Mouse (Mus musculus): ENCODE measurements around the gene Ugt1a6a.

The Ugt1a6a gene

DNA sequence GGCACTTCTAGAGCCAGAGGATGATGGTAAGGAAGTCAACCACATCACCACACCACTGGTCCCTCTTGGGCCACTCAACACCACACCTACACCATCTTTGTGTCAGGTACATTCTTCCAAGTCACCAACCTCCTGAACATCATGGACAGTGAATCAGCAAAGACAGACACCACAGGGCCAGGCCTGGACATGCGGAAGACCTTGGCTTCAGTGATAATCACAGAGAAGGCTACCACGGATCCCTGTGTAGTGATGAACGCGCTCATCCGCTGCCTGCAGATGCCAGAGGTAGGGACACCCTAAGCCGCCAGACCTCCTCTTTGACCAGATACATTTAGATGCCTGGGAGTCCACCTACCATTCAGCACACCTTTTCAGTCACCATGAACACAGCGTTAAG lies 93.5 kb downstream of the Ugt1a6a start:
- peak; percentile 7 for DNase-seq (ENCODE audit: low spot score)

DNA sequence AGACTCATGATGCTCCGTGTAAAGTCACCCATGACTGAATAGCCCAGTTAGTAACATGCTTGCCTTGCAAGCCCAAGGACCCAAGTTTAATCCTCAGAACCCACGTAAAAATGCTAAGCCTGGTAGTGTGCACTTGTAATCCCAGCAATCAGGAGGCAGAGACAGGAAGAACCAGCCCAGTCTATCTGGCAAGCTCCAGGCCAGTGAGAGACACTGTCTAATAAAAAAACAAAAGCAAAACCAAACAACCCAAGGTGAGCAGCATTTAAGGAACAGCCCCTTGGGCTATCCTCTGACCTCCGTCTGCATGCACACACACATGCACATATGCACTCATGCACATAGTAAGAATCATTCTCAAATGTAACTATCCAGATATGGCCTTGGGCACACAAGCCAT lies 95.0 kb downstream of the Ugt1a6a start:
- no peak for DNase-seq (ENCODE audit: low spot score)

DNA sequence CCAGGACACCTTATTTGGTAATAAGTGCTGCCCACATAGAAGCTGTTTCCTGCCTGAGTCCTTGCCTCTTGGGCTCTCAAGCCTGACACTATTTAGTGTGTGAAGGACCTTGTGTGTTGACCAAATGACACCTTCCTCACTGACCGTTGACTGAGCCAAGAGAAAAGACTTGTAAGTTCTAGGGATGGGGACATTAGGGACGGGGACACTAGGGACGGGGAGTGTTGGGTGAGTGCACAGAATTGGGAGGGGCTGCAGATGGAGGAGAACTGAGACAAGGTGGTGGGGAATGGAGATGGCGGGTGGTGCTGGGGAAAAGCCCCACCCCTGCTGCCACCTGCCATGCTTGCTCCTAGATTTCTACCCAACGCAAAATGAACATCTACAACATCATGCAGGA lies 95.4 kb downstream of the Ugt1a6a start:
- peak; percentile 20 for DNase-seq (ENCODE audit: low spot score)

DNA sequence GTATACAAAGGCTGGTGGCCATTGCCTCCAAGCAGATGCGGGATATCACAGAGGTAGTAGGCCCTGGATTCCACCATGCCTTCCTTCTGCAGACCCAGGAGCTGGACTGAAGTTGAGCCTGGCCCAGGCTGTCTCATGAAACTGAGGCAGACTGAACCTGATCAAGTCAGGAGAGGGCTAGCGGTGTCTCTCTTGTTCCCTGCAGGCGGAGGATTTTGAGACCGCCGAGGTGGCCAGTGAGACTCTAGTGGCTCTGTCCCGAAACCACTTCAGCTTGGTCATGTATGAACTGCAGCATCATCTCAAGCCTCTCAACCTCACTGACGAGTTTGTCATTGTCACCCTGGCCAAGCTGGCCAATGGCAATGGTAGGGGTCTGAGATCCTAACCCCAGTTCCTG lies 95.8 kb downstream of the Ugt1a6a start:
- DNase-seq (ENCODE audit: low spot score), result peak; percentile 7

DNA sequence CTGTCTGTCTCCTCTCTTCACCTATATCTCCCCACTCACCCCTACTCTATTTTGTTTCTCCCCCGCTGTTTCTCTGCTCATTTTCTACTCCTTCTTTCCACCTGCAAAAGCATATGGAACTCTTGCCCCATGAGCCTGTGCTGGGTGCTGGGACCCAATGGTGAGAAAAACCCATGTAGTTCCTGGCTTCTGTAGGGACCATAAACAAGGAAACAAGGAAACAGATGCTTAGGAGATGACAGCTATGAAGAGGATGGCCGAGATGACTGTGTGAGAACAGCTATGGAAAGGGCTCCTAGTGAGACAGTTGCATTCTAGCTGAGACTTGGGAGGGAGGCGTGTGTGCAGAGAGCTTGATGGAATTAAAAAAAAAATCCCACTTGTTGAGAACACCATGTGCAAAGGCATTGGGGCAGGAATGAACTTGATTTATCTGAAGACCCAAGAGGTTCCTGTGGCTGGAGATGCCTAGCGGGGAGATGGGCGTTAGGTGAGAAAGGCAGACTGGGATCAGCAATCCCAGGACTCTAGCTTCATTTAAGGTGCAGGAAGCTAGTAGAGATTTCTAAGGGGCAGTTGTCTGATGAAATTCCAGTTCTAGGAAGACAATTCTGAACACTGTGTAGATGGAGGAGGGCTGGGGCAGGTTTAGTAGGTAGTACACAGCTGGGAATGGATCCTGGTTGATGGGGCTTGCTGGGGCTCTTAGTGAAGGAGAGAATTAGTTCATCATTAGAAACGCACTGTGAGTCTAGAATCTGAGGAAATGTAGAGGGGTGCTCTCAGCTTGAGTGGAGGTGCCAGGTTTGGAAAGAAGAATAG lies 96.6 kb downstream of the Ugt1a6a start:
- peak; percentile 11 for DNase-seq (ENCODE audit: low spot score)

DNA sequence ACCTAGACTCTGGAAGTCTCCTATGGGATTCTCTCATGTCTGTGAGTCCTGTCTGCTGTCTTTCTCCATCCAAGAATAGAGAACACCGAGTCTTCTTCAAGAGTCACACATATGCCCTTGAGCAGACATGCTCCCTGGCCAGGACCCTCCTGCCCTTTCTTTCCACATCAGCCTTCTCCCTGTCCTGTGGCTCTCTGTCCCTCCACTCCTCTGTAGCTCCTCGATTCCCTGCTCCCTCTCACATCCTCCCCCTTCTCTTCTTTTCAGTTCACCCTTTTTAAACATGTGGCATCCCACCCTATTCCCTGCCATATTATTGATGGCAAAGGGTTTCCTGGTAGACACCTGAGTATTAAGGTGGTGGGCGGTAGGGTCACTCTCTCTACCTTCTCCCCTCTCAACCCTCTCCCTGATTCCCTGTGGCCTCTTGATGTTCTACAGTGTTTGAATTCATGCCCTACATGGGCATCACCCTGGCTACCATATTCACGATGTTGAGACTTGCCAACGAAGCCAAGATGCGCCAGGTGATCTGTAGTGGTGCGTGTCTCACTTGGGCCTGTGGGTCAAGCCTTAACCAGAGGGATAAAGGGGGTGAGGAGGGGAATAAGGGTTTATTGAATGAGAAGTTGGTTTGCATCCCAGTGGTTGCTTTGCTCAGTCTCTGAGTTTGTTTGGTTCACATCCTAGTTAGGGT lies 97.3 kb downstream of the Ugt1a6a start:
- peak; percentile 11 for DNase-seq (ENCODE audit: low spot score)

DNA sequence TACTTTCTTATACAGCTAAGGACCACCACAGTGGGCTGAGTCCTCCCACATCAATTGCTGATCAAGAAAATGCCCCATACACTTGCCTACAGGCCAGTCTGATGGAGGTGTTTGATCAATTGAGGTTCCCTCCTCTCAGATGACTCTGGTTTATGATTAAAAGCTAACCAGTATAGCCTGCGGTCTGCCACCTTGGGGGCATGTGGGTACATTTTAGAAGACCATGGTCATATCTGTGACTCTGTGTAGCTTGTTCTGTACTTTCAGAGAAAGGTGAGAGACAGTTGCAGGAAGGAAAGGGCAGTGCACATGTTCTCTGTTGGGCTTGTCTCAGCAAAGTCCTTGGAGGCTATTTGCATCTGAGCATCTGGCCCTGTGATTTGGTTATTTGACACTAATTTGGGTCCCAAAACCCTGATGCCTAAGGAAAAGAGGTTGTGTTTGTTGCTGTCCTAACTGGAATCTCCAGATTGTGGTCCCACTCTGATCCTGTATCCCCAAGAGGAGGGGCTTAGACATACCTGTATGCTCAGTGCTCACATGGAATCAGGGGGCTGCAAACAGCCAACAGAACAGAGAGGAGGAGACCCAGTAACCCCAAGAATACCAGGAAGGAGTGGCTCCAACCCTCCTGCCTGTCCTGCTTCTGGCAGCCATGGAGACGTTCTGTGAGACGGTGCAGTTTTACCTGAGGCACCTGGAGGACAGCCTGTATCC lies 98.2 kb downstream of the Ugt1a6a start:
- no peak for DNase-seq (ENCODE audit: low spot score)

DNA sequence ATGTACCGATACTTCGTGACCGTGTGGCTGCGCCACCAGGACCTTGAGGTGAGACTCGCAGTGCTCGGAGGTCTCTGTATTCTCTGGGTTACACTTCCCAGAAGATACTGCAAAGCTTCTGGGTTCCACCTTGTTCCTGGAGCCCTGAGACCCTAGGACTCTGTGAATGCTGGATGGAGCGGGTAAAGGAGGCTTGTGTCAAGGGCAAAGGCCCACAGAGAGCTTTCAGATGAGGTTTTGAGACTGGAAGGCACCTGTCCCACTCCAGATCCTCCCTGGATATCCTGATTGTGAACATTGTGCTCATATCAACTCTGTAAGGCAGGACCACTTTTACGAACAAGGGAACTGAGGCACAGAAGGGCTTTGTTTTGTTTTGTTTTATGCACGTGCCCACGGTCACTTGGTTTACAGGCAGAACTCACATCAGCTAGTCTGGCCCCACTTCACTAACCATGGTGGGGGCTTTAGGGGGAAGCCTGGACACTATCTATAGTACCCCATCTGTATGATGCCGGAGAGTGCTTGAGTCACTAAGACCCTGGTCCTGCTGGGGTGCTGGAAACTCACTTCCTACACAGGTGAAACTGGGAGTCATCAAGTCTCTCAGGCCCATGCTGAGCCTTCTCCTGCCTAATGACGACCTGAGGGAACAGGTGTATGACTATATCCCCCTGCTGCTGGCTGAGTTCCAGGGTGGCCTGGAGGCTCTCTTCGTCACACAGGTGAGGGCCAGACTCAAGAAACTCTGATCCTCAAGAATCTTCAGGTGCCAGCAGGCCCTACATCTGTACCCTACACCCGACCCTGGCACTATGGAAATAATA lies 99.0 kb downstream of the Ugt1a6a start:
- DNase-seq (ENCODE audit: low spot score), result no peak

DNA sequence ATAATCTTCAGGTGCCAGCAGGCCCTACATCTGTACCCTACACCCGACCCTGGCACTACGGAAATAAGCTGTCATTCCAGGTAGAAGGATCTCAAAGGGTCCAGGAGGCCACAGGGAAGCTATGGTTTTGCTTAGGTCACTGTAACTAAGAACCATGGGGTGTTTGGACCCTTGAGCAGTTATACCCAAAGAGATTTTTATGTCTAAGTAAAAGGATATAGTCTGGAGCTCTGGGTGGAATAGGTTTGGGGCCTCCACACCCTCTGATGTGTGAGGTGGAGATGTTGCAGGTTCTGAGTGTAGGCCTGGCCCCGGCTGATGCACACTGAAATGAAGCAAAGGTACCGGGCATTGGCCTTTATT lies 99.6 kb downstream of the Ugt1a6a start:
- no peak for DNase-seq (ENCODE audit: low spot score)

DNA sequence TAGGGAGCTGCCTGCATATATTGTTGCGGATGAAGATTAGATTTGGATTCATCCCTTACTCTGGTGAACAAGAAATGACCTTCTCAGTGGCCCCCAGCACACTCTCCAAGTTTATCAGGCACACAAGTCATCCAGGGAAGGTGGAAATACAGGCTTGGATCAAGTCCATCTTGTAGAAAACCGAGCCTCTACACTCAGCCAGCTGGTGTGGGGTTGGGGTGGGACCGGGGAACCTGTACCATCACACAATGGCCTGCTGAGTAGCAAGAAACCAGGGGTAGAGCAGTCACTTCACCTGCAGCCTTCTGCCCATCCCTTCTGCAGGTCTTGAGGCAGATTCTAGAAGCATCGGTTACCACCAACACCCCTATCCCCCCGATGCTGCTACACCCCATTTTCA lies 100.0 kb downstream of the Ugt1a6a start:
- DNase-seq (ENCODE audit: low spot score), result no peak

DNA sequence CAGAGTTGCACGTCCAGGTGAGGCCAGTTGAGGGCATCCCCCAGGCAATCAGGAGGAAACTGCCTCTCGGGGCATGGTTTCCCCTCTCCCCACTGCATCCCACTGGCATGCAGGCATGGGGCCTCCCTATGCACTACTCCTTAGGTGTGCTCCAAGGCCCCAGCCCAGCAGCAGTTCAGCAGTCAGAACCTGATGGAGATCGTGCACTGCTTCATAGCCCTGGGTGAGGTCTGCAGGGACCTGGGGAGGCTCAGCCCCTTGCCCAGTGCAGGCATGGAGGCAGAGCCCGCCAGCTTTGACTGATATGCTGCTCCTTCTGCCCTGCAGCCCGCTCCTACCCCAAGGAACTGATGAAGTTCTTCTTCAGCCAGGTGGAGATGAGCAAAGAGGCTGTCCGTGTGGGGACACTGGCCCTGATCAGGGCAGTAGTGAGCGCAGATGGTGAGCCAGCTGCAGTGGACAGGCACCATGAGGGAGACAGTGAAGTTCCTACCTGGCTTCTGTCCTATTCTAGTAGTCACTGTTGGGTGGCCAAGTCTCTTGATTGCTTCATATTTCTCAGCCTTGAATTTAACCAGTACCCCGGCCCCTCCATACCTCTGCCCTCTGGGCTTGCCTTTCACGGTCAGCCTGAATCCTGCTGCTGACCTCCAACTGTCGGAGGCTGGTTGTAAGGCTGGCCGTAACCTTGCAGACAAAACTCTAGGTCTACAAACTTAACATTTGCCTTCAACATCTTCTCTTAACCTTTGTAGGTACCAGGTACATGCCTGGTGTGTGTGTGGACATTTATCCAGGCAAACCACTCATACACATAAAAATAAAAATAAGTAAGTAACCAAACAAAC lies 100.7 kb downstream of the Ugt1a6a start:
- DNase-seq (ENCODE audit: low spot score), result no peak

DNA sequence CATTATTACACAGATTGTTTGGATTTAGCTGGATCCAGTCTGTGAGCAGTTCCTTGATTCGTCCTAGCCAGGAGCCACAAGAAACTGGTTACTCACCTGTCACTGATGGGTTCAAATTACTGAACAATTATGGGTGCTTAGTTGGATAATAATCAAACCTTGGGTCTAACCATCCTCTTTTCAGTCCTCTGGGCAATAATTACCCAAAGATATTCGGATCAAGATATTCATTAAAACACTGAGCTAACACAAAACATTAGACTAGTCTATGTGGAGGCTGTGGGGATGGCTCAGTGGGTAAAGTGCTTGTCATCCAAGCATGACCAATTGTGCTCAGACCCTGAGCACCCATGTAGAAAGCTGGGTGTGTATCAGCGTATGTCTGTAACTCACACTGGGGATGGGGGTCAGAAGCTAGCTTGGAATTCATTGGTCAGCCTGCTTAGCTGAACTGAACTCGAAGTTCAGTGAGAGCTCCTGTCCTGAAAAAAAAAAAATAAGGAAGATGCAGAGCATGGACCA lies 101.3 kb downstream of the Ugt1a6a start:
- DNase-seq (ENCODE audit: low spot score), result no peak

DNA sequence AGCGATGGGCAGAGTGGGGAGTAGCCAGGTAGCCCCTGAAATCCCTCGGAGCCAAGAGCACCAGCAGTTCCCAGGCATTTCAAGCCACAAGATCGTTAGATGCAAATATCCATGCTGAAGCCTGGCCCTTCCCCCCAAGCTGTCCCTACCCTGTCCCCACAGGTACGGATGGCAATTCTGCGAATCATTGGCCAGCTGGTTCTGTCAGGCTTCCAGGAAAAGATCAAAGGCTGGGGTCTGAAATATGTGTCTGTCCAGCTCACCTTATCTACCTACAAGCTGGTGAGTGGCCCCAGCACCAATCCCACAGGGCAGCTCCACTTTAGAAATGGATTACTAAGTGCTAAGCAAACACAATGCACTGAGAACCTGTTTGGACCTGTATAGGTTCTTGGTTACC lies 102.7 kb downstream of the Ugt1a6a start:
- DNase-seq (ENCODE audit: low spot score), result no peak

DNA sequence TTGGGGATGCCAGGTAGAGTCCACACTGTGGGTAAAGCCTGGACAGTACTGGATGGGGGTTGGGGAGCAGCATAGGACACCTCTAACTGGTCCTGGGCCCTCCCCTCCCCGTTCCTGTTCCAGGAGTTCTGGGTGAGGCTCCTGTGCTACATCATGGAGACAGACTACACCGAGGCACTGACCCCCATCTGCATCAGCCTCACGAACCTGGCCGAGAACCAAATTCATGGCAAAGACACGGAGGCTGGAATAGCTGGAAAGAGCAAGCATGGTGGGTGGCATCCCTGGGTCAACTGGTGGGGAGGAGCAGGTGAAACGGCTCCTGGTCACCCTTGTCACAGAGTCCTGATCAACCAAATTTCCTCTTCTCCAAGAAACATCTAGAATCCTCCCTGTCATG lies 104.2 kb downstream of the Ugt1a6a start:
- DNase-seq (ENCODE audit: low spot score), result no peak

DNA sequence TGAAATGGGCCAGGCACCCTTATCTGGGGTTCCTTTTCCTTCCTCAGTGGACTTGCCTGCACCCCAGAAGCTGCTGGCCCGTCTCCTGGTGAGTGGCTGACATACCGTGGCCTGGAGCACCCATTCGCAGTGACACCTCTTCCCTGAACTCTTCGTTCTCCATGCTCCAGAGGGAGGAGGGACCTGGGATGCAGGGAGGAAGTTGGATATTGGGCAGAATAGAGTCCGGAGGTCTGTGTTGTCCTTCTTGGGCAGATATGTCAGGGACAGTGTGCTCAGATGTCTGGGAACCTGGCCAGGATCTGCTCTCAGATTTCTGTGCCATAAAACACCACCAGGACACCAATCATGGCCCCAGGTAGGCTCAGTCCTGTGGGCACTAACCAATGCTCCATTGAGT lies 105.5 kb downstream of the Ugt1a6a start:
- no peak for DNase-seq (ENCODE audit: low spot score)

DNA sequence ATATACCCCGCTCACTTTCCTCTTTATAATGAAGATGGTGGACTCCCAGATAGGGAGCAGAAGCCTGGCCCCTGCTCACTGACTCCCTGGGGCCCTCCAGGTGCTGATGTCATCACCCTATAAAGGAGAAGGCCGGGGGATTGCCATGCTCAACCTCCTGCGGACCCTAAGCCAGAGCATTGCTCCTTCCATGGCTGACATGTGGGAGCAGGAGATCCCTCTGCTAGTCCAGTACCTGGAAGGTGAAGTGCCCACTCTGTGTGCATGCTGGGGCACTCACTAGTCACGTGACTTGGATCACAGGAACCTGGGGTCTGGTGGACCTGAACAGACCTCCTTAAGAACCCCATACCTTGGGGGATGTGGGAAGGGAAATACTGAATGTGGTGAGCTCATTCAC lies 106.0 kb downstream of the Ugt1a6a start:
- no peak for DNase-seq (ENCODE audit: low spot score)

DNA sequence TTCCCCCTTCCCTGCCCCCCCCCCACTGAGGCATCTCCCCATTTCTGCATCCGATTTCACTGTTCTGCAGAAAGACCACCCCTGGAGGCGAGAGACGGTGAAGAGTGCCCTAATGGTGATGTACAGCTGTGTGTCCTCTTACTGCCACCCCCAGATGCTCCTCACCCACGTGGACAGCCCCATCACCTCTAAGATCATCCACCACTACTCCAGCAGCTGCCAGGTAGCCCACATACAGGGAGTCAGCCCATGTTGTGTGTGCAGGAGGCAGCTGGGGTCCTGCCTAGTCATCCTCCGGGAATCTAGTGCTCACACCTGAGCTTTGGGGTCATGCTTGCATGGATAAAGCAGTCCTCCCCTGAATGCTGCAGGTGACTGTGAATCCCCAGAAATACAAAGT lies 109.3 kb downstream of the Ugt1a6a start:
- DNase-seq (ENCODE audit: low spot score), result no peak

DNA sequence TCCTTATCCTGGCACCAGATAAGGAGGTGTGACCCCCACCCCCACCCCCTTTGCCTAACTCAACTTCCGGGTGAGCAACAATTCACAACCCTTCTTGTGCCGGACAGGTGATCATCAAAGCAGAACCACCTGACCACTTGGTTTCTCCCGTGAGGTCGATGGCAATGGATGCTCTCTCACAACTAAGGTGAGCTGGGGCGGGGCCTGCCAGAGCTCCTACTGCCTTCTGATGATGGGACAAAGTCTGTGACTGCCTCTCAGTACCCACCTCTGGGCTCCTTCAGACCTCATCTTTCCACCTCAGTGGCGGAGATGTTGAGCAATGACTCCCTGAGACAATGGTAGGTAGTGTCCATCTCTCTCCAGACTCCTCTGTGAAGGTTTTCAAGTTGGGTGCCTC lies 111.3 kb downstream of the Ugt1a6a start:
- DNase-seq (ENCODE audit: low spot score), result no peak

DNA sequence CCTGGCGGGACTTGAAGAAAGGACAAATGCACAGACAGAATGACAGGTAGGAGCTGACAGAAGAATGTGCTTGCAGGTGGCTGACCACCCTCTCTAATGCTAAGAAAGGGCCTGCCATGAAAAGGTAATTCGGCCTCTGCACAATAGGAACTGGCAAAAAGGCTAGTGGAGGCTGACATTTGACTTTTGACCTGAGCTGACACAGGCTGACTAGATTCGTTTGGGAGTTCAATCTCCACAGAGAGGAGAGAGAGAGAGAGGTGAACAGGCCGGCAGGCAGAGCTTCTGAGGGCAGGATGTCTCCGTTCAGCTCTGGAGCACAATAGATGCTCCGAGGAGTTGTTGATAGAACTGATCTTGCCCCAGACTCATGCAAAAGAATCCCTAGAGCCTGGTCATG lies 111.8 kb downstream of the Ugt1a6a start:
- no peak for DNase-seq (ENCODE audit: low spot score)

DNA sequence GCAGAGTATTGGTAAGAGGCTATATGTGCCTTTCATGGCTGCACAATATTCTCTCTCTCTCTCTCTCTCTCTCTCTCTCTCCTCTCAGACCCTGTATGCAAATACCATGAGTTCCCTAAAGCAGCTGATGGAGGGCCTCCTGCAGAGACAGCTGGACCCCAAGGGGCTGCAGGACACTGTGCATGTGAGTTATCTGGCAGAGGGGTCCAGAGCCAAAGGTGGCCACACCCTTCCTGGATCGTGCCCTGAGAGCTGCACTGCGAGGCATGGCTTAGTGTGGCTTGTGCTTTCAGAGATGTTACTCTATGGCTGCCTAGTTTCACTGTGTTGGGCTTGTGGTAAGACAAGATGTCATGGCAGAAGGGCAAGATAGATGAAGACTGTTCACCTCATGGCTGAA lies 113.1 kb downstream of the Ugt1a6a start:
- DNase-seq (ENCODE audit: low spot score), result no peak

DNA sequence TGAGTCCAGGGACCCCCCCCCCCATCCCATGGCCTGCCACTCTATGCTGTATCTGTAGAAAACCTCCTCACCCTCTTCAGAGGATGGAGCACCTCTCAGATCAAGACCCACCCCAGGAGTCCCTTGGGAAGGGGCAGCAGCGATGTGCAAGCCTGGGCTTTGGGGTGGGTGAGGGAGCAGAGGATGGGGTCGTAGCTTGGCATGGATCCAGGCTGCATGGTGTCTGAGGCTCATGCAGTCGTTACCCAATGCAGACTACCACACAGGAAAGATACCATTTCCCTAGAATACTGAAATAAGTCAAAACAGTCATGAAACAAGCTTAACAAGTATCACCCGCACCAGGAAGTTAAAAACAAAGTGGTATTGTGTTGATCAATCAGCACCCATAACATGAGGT lies 114.0 kb downstream of the Ugt1a6a start:
- DNase-seq (ENCODE audit: low spot score), result no peak

Data from ovary, adult 18-20 months (tissue).